Mouse (Mus musculus): ENCODE data around the gene Lfng. TPM values are rescaled to one million over a fixed set of nuclear protein-coding genes. Genes with fewer than 3 reads are reported as not detected.

Lfng gene
- polyA plus RNA-seq, 1 experiment from 2014 or later = 16.9 TPM

DNA sequence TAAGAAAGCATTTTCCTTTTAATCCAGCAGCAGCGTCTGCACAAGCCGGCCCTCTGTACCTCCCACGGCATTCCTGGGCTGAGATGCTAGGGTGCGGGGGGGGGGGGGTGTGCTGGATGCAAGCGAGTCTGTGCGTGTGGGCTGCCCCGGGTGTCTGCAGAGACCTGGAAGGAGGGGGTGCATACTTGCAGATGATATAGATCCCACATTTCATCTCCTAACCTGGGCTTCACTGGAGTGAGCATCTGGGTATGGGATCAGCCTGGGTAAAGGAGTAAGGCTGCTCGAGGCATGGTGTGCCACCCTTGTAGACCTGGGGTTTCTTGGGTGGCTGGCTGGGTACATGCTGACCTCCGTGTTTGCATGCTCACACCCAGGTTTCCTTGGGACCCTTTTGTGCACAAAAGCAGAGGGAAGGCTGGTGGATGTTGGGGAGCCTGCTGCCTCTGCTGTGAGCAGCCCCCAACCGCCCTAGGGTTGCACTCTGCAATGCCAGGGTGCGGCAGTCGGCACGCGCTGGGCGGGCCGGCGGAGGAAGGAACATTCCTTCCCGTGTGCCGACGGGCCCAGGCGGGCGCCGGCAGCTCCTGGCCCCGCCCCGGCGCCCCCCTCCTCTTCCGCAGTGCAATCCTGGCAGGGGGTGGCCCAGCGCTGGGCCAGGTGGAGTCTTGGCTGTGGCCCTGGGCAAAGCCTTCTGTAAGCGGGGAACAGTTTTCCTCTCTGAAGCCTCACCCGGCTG lies 3.3 kb downstream of the Lfng start:
- Histone ChIP-seq H3K9me3 (no peaks in the 10 kb centered on the region), H3K27ac (peak overlapping the region; percentile 86), H3K27me3 (peaks cover 41% of the 10 kb centered on the region), H3K4me1 (peaks cover 71% of the 10 kb centered on the region), H3K4me2 (peak overlapping the region; percentile 91), H3K9ac (0 out of 2 replicates have a peak overlapping the region, but pooled peaks have one; percentile 8), H3K36me3 (peaks cover 28% of the 10 kb centered on the region), H3K4me3 (peak overlapping the region; percentile 57)
- under 1% methylated on average over 29 of the region's 30 CpGs for WGBS
- ATAC-seq (ENCODE audit: insufficient number of reproducible peaks, low FRiP score, low TSS enrichment, low read depth) = peak; percentile 36

DNA sequence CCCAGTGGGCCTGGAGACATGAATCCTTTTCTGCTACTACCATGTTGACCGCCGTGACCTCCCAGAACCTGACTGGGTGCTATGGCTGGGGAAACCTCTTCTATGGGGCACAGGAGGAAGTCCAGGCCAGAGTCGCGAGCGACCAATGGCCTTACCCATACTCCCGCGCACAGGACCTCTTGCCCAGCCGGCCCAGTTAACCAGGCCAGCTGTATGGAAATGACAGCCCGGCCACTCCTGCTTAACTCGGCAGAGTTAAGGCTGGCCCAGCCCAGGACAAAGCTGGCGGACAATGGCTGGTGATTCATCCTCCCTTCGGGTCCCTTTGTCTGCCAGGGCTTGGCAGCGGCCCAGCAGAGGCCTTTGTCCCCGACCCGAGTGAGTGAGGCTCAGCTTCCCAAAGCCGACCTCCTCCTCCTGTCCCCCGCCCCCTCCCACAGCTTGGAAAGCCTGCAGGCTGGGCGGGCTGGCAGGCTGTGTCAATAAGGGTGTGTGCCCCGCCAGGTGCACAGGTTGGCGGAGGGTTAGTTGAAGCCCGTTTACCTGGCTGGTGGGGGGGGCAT lies 4.0 kb downstream of the Lfng start:
- Histone ChIP-seq H3K9me3 (no peaks in the 10 kb centered on the region), H3K4me1 (peaks cover 65% of the 10 kb centered on the region), H3K27ac (peak overlapping the region; percentile 86), H3K9ac (peak overlapping the region; percentile 8; the same call in 1 of the 2 replicates), H3K27me3 (peaks cover 35% of the 10 kb centered on the region), H3K4me2 (peak overlapping the region; percentile 91), H3K4me3 (peak overlapping the region; percentile 57), H3K36me3 (peaks cover 28% of the 10 kb centered on the region)
- ATAC-seq (ENCODE audit: insufficient number of reproducible peaks, low FRiP score, low TSS enrichment, low read depth) = no peak
- 10% methylated on average over 21 of the region's 21 CpGs for WGBS

GRCm38 (mm10) chr5:140611611-140612185 lies 4.6 kb downstream of the Lfng start:
- Histone ChIP-seq H3K9ac (0 out of 2 replicates have a peak overlapping the region, but pooled peaks have one; percentile 8), H3K36me3 (peaks cover 28% of the 10 kb centered on the region), H3K27me3 (peaks cover 29% of the 10 kb centered on the region), H3K4me1 (peaks cover 60% of the 10 kb centered on the region), H3K27ac (peak overlapping the region; percentile 86), H3K4me3 (peak overlapping the region; percentile 57), H3K4me2 (peak overlapping the region; percentile 91), H3K9me3 (no peaks in the 10 kb centered on the region)
- no peak for ATAC-seq (ENCODE audit: insufficient number of reproducible peaks, low FRiP score, low TSS enrichment, low read depth)
- 28% methylated on average over 15 of the region's 15 CpGs for WGBS

GRCm38 (mm10) chr5:140612191-140612590 lies 5.1 kb downstream of the Lfng start:
- H3K9me3 ChIP-seq = no peaks in the 10 kb centered on the region
- H3K4me2 ChIP-seq = peak overlapping the region; percentile 91; the same call in 1 of the 2 replicates
- peaks cover 24% of the 10 kb centered on the region for H3K27me3 ChIP-seq
- peaks cover 28% of the 10 kb centered on the region for H3K36me3 ChIP-seq
- H3K4me3 ChIP-seq = no peak overlapping the region
- no peak for ATAC-seq (ENCODE audit: insufficient number of reproducible peaks, low FRiP score, low TSS enrichment, low read depth)
- no peak overlapping the region for H3K27ac ChIP-seq
- no peak overlapping the region for H3K9ac ChIP-seq
- WGBS = 61% methylated on average over 18 of the region's 18 CpGs
- H3K4me1 ChIP-seq = peaks cover 57% of the 10 kb centered on the region

GRCm38 (mm10) chr5:140614141-140614540 lies 7.0 kb downstream of the Lfng start:
- no peak overlapping the region for H3K4me2 ChIP-seq
- peaks cover 8% of the 10 kb centered on the region; the same call in 1 of the 2 replicates for H3K27me3 ChIP-seq
- ATAC-seq (ENCODE audit: insufficient number of reproducible peaks, low FRiP score, low TSS enrichment, low read depth) = no peak
- 91% methylated on average over 10 of the region's 10 CpGs for WGBS
- H3K4me3 ChIP-seq = no peak overlapping the region
- H3K4me1 ChIP-seq = peaks cover 39% of the 10 kb centered on the region
- H3K36me3 ChIP-seq = peaks cover 28% of the 10 kb centered on the region
- no peak overlapping the region for H3K9ac ChIP-seq
- no peak overlapping the region for H3K27ac ChIP-seq
- H3K9me3 ChIP-seq = no peaks in the 10 kb centered on the region

- Histone ChIP-seq H3K4me2 (no peak overlapping the region), H3K9ac (no peak overlapping the region), H3K27ac (no peak overlapping the region), H3K4me3 (no peak overlapping the region), H3K27me3 (peaks cover under 1% of the 10 kb centered on the region; the same call in 1 of the 2 replicates), H3K4me1 (peaks cover 32% of the 10 kb centered on the region), H3K36me3 (peaks cover 28% of the 10 kb centered on the region), H3K9me3 (no peaks in the 10 kb centered on the region)
- WGBS = 89% methylated on average over 4 of the region's 4 CpGs
- ATAC-seq (ENCODE audit: insufficient number of reproducible peaks, low FRiP score, low TSS enrichment, low read depth) = no peak
Measured at GRCm38 (mm10) chr5:140614837-140615236, 7.7 kb downstream of the Lfng start.

DNA sequence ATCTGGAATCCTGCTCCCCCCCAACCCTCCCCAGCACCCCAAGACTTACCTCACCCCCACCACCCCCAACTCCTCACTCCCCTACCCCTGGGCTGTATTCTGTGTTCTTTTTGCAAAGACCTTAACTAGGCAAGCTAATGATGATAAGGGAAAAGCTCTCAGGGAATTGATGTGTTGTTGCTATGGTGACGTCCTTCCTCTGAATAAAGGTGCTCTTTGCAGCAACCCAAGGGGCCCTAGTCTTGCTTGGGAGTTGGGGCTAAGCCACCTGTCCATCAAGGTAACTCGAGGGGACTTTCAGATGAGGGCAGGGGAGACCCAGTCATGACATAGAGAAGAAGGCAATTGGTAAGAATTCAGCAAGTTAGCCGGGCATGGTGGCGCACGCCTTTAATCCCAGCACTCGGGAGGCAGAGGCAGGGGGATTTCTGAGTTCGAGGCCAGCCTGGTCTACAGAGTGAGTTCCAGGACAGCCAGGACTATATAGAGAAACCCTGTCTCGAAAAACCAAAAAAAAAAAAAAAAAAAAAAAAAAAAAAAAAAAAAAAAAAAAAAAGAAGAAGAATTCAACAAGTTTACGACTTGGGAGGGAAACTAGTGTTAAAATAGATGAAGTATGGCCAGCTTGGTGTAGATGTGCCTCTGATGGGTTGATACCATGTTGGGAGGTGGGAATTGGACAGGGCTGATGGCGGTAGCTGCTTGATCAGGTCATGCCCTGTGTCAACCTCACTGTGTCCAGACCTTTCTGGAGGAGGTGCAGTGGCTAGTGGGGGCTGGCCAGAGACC lies 8.4 kb downstream of the Lfng start:
- no peak overlapping the region for H3K4me3 ChIP-seq
- H3K9me3 ChIP-seq = no peaks in the 10 kb centered on the region
- H3K27me3 ChIP-seq = no peaks in the 10 kb centered on the region; the same call in 1 of the 2 replicates
- H3K4me1 ChIP-seq = peaks cover 29% of the 10 kb centered on the region
- no peak overlapping the region for H3K9ac ChIP-seq
- no peak overlapping the region for H3K27ac ChIP-seq
- no peak overlapping the region for H3K4me2 ChIP-seq
- H3K36me3 ChIP-seq = peaks cover 28% of the 10 kb centered on the region
- ATAC-seq (ENCODE audit: insufficient number of reproducible peaks, low FRiP score, low TSS enrichment, low read depth) = no peak
- WGBS = 81% methylated on average over 10 of the region's 10 CpGs

GRCm38 (mm10) chr5:140616110-140616503 lies 9.0 kb downstream of the Lfng start:
- Histone ChIP-seq H3K27ac (peak overlapping the region; percentile 65; the same call in 1 of the 2 replicates), H3K36me3 (peaks cover 30% of the 10 kb centered on the region), H3K9me3 (no peaks in the 10 kb centered on the region), H3K27me3 (no peaks in the 10 kb centered on the region; the same call in 1 of the 2 replicates), H3K4me3 (no peak overlapping the region), H3K4me1 (peaks cover 25% of the 10 kb centered on the region), H3K9ac (no peak overlapping the region), H3K4me2 (no peak overlapping the region)
- 69% methylated on average over 6 of the region's 6 CpGs for WGBS
- no peak for ATAC-seq (ENCODE audit: insufficient number of reproducible peaks, low FRiP score, low TSS enrichment, low read depth)

- Histone ChIP-seq H3K27me3 (no peaks in the 10 kb centered on the region), H3K27ac (peak overlapping the region; percentile 65; the same call in 1 of the 2 replicates), H3K4me1 (peaks cover 25% of the 10 kb centered on the region), H3K9me3 (no peaks in the 10 kb centered on the region), H3K9ac (no peak overlapping the region), H3K4me2 (no peak overlapping the region), H3K4me3 (no peak overlapping the region), H3K36me3 (peaks cover 35% of the 10 kb centered on the region)
- WGBS = 60% methylated on average over 9 of the region's 9 CpGs
- no peak for ATAC-seq (ENCODE audit: insufficient number of reproducible peaks, low FRiP score, low TSS enrichment, low read depth)
Measured at GRCm38 (mm10) chr5:140616691-140617090, 9.6 kb downstream of the Lfng start.

- Histone ChIP-seq H3K27me3 (no peaks in the 10 kb centered on the region), H3K4me1 (peaks cover 19% of the 10 kb centered on the region), H3K9me3 (no peaks in the 10 kb centered on the region), H3K4me3 (no peak overlapping the region), H3K9ac (no peak overlapping the region), H3K36me3 (peaks cover 38% of the 10 kb centered on the region), H3K27ac (peak overlapping the region; percentile 18; the same call in 1 of the 2 replicates), H3K4me2 (no peak overlapping the region)
- 70% methylated on average over 5 of the region's 5 CpGs for WGBS
- ATAC-seq (ENCODE audit: insufficient number of reproducible peaks, low FRiP score, low TSS enrichment, low read depth) = no peak
Measured at GRCm38 (mm10) chr5:140617714-140618113, 10.6 kb downstream of the Lfng start.

DNA sequence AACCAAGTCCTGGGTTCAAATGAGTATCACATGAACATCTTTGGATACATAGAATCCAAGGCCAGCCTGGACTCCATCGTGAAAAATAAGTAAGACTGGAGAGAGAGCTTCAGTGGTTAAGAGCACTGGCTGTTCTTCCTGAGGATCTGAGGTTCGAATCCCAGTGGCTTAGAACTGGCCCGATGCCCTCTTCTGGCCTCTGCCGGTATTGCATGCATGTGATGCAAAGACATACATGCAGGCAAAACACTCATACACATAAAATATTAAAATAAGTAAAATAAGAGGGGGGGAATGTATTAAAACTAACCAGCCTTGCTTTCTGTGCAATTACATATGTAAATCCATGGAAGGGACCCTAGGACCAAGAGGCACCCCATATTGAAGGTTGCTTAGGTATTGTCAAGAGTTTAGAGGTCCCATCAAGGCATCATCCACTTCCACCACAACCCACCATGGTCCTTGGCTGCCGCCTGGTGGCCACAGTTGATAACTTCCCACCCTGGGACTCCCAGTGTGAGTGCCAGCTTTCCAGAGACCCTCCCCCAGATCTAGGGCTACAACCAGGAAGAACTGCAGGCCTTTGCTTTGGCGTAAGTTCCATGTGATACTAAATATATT lies 12.1 kb downstream of the Lfng start:
- no peak overlapping the region for H3K4me2 ChIP-seq
- 24% methylated on average over 6 of the region's 6 CpGs for WGBS
- no peak overlapping the region for H3K9ac ChIP-seq
- H3K4me1 ChIP-seq = peaks cover 19% of the 10 kb centered on the region
- no peak for ATAC-seq (ENCODE audit: insufficient number of reproducible peaks, low FRiP score, low TSS enrichment, low read depth)
- no peak overlapping the region for H3K27ac ChIP-seq
- H3K27me3 ChIP-seq = no peaks in the 10 kb centered on the region
- H3K36me3 ChIP-seq = peaks cover 39% of the 10 kb centered on the region
- H3K4me3 ChIP-seq = no peak overlapping the region
- no peaks in the 10 kb centered on the region for H3K9me3 ChIP-seq
